Mouse (Mus musculus): Measurements from ENCODE around the gene Emg1.

DNA sequence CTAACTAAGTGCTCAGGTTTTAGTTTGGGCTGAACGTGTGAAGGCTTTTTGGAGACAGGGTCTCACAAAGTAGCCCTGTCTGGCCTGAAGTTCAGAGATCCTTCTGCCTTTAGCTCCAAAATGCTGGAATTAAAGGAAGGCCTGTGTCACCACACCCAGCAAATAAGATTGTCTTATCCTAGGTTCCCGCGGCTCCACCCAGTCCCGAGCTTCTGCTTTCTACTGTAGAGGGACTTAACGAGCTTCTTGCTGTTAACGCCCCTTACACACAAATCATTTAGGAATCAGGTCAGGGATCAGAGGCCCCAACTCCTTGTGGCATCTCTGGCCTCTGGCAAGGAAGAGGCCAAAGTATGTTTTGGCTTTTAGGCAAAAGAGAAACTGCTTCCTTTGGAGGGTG lies 39.9 kb downstream of the Emg1 start:
- TF ChIP-seq POLR2A (IDR thresholded peaks at IDR 0.05; ENCODE audit: borderline replicate concordance, extremely low read depth, low read depth, low read length) = no peak
- TF ChIP-seq CTCF (IDR thresholded peaks at IDR 0.05; ENCODE audit: insufficient read depth, low read length) = no peak
